In genomic region chr7:19842885-19843504, GRCm38 (mm10) we compare ENCODE assay signal across 12 mouse cellular contexts. TPM values are rescaled to one million over a fixed set of nuclear protein-coding genes. Genes with fewer than 3 reads are reported as not detected.
DNase-seq lines count a peak whose midpoint lies in the region; ATAC-seq and TF ChIP-seq lines count a peak whose summit lies in the region.
"Had no signal": no experiment of that assay in that cellular context is flagged by ENCODE, and none has a peak within 500 bp of the region (broad histone marks: within the 10 kb centered on the region; RNA-seq: fewer than 3 reads in every experiment).

No protein-coding gene starts in this region.

- H3K36me3 ChIP-seq in hindbrain, embryonic 12.5 days, result no peaks in the 10 kb centered on the region
- no peaks in the 10 kb centered on the region for H3K36me3 ChIP-seq in hindbrain, embryonic 10.5 days
- no peaks in the 10 kb centered on the region for H3K36me3 ChIP-seq in kidney, adult 2 months (ENCODE audit: control insufficient read depth, insufficient read depth, low read length)
- no peaks in the 10 kb centered on the region for H3K36me3 ChIP-seq in liver, embryonic 12.5 days
- no peaks in the 10 kb centered on the region for H3K36me3 ChIP-seq in midbrain, embryonic 16.5 days (ENCODE audit: control insufficient read depth, insufficient read depth, low read length)
- H3K36me3 ChIP-seq: hindbrain, embryonic 15.5 days had no signal

- H3K9ac ChIP-seq in hindbrain, embryonic 12.5 days, result no peak overlapping the region
- no peak overlapping the region for H3K9ac ChIP-seq in liver, embryonic 12.5 days
- H3K9ac ChIP-seq in midbrain, embryonic 16.5 days (ENCODE audit: low read depth, low read length), result no peak overlapping the region
- H3K9ac ChIP-seq: hindbrain, embryonic 15.5 days had no signal

- ATAC-seq in hindbrain, embryonic 12.5 days (ENCODE audit: low FRiP score), result 0 out of 2 replicates have a peak, but pooled peaks have one; percentile 2
- ATAC-seq in liver, embryonic 12.5 days, result 0 out of 2 replicates have a peak, but pooled peaks have one; percentile 17
- no peak for ATAC-seq in midbrain, embryonic 16.5 days

- no peak for TF ChIP-seq CTCF in kidney, adult 2 months (conservative IDR thresholded peaks at IDR 0.05; ENCODE audit: insufficient read depth, insufficient read length, low read depth, low read length)

- 0 out of 2 replicates have a peak, but pooled peaks cover 3% of the 10 kb centered on the region for H3K4me1 ChIP-seq in hindbrain, embryonic 12.5 days
- 0 out of 2 replicates have a peak, but pooled peaks cover 13% of the 10 kb centered on the region for H3K4me1 ChIP-seq in hindbrain, embryonic 10.5 days (replicated peaks)
- H3K4me1 ChIP-seq in kidney, adult 2 months (ENCODE audit: control insufficient read depth, insufficient read depth, low read length), result peaks cover 3% of the 10 kb centered on the region; the same call in 1 of the 2 replicates
- H3K4me1 ChIP-seq in liver, embryonic 12.5 days, result peaks cover 22% of the 10 kb centered on the region
- H3K4me1 ChIP-seq in midbrain, embryonic 16.5 days (ENCODE audit: control insufficient read depth, insufficient read depth, low read length), result no peaks in the 10 kb centered on the region; the same call in 1 of the 2 replicates
- H3K4me1 ChIP-seq: hindbrain, embryonic 15.5 days had no signal

- 29% methylated on average over 19 of the region's 19 CpGs for WGBS in hindbrain, embryonic 12.5 days
- WGBS in hindbrain, embryonic 10.5 days, result 27% methylated on average over 19 of the region's 19 CpGs
- WGBS in kidney, adult 2 months, result 33% methylated on average over 19 of the region's 19 CpGs
- WGBS in liver, embryonic 12.5 days (ENCODE audit: insufficient replicate concordance), result 34% methylated on average over 19 of the region's 19 CpGs
- WGBS in midbrain, embryonic 16.5 days, result 25% methylated on average over 19 of the region's 19 CpGs

- H3K4me2 ChIP-seq in hindbrain, embryonic 12.5 days (replicated peaks), result no peak overlapping the region
- H3K4me2 ChIP-seq in liver, embryonic 12.5 days, result no peak overlapping the region
- no peak overlapping the region for H3K4me2 ChIP-seq in midbrain, embryonic 16.5 days (ENCODE audit: low read length)
- H3K4me2 ChIP-seq: hindbrain, embryonic 15.5 days had no signal

- TF ChIP-seq POLR2A in kidney, adult 2 months (IDR thresholded peaks at IDR 0.05; ENCODE audit: low read depth, low read length), result no peak

- no peak overlapping the region for H3K4me3 ChIP-seq in hindbrain, embryonic 12.5 days
- no peak overlapping the region for H3K4me3 ChIP-seq in hindbrain, embryonic 10.5 days
- no peak overlapping the region for H3K4me3 ChIP-seq in kidney, adult 2 months (ENCODE audit: insufficient read depth, low read depth, low read length)
- no peak overlapping the region for H3K4me3 ChIP-seq in liver, embryonic 12.5 days
- no peak overlapping the region for H3K4me3 ChIP-seq in midbrain, embryonic 16.5 days (ENCODE audit: low read depth, low read length)
- H3K4me3 ChIP-seq: hindbrain, embryonic 15.5 days had no signal

- H3K27me3 ChIP-seq in hindbrain, embryonic 12.5 days, result peaks cover 46% of the 10 kb centered on the region
- H3K27me3 ChIP-seq in hindbrain, embryonic 10.5 days (ENCODE audit: insufficient read depth, poor library complexity, severe bottlenecking), result peaks cover 40% of the 10 kb centered on the region
- H3K27me3 ChIP-seq in kidney, adult 2 months (replicated peaks; ENCODE audit: control insufficient read depth, insufficient read depth, low read length), result no peaks in the 10 kb centered on the region
- peaks cover 21% of the 10 kb centered on the region for H3K27me3 ChIP-seq in liver, embryonic 12.5 days (replicated peaks)
- peaks cover 11% of the 10 kb centered on the region; the same call in 1 of the 2 replicates for H3K27me3 ChIP-seq in midbrain, embryonic 16.5 days (ENCODE audit: control insufficient read depth, insufficient read depth, low read depth, low read length)

- no peak for DNase-seq in hindbrain, embryonic 10.5 days (ENCODE audit: low spot score)
- peak; percentile 42 for DNase-seq in adrenal gland, postnatal 25 days
- peak; percentile 94 for DNase-seq in kidney, adult 2 months
- no peak for DNase-seq in frontal cortex, postnatal 25 days (ENCODE audit: low spot score in 2 of 2)
- DNase-seq in spleen, postnatal 4 days (ENCODE audit: low spot score in 2 of 2), result no peak

- no peaks in the 10 kb centered on the region for H3K9me3 ChIP-seq in hindbrain, embryonic 12.5 days (replicated peaks)
- no peaks in the 10 kb centered on the region for H3K9me3 ChIP-seq in hindbrain, embryonic 10.5 days
- no peaks in the 10 kb centered on the region for H3K9me3 ChIP-seq in liver, embryonic 12.5 days (replicated peaks)
- H3K9me3 ChIP-seq in midbrain, embryonic 16.5 days (replicated peaks; ENCODE audit: control insufficient read depth, low read length, poor library complexity, severe bottlenecking), result no peaks in the 10 kb centered on the region
- H3K9me3 ChIP-seq: hindbrain, embryonic 15.5 days had no signal

- no peak overlapping the region for H3K27ac ChIP-seq in hindbrain, embryonic 12.5 days
- H3K27ac ChIP-seq in hindbrain, embryonic 10.5 days, result no peak overlapping the region
- H3K27ac ChIP-seq in kidney, adult 2 months (ENCODE audit: insufficient read depth, low read depth, low read length), result peak overlapping the region; percentile 56
- H3K27ac ChIP-seq in liver, embryonic 12.5 days, result no peak overlapping the region
- H3K27ac ChIP-seq in midbrain, embryonic 16.5 days (ENCODE audit: low read length), result no peak overlapping the region
- H3K27ac ChIP-seq: hindbrain, embryonic 15.5 days had no signal

RNA-seq across cellular contexts. Expression of gene Gm19345, which starts 8.8 kb away (rescaled TPM):
- polyA plus RNA-seq in hindbrain, embryonic 12.5 days (2016; fragmentation: Nextera tagmentation; extraction: Ambion mirVana), result 1.1 and 1.7 TPM in 2 replicates
- polyA plus RNA-seq in hindbrain, embryonic 10.5 days (2016; fragmentation: Nextera tagmentation; extraction: Ambion mirVana), result 0.20 TPM in 1 of 2 replicates, not detected in the other
- total RNA-seq in adrenal gland, postnatal 25 days (2021), result 0.55 and 1.6 TPM in 2 replicates
- polyA plus RNA-seq in kidney, adult 2 months (2012; rRNA removed), result 0.12 TPM in 1 of 2 replicates, not detected in the other
- not detected in 2 replicates for polyA plus RNA-seq in liver, embryonic 12.5 days (2016; fragmentation: Nextera tagmentation; extraction: Ambion mirVana)
- 21.3 and 23.9 TPM in 2 replicates for polyA plus RNA-seq in midbrain, embryonic 16.5 days (2015; fragmentation: Nextera tagmentation; extraction: Ambion mirVana)
- total RNA-seq: gastrocnemius, adult 8-10 months had no signal
- polyA plus RNA-seq: limb, embryonic 11.5 days had no signal

RNA-seq across cellular contexts. Expression of gene Ceacam16, which starts 18.1 kb away (rescaled TPM):
- polyA plus RNA-seq in hindbrain, embryonic 12.5 days (2016; fragmentation: Nextera tagmentation; extraction: Ambion mirVana), result not detected in 2 replicates
- not detected in 2 replicates for polyA plus RNA-seq in hindbrain, embryonic 10.5 days (2016; fragmentation: Nextera tagmentation; extraction: Ambion mirVana)
- not detected in 2 replicates for total RNA-seq in adrenal gland, postnatal 25 days (2021)
- polyA plus RNA-seq in kidney, adult 2 months (2012; rRNA removed), result 0.14 and 0.16 TPM in 2 replicates
- polyA plus RNA-seq in liver, embryonic 12.5 days (2016; fragmentation: Nextera tagmentation; extraction: Ambion mirVana), result not detected in 2 replicates
- 1.6 and 1.8 TPM in 2 replicates for polyA plus RNA-seq in midbrain, embryonic 16.5 days (2015; fragmentation: Nextera tagmentation; extraction: Ambion mirVana)
- total RNA-seq: gastrocnemius, adult 8-10 months had no signal
- polyA plus RNA-seq: limb, embryonic 11.5 days had no signal

RNA-seq across cellular contexts. Expression of gene Bcl3, which starts 20.4 kb away (rescaled TPM):
- polyA plus RNA-seq in hindbrain, embryonic 12.5 days (2016; fragmentation: Nextera tagmentation; extraction: Ambion mirVana), result 1.1 and 2.1 TPM in 2 replicates
- 0.60 and 0.78 TPM in 2 replicates for polyA plus RNA-seq in hindbrain, embryonic 10.5 days (2016; fragmentation: Nextera tagmentation; extraction: Ambion mirVana)
- total RNA-seq in adrenal gland, postnatal 25 days (2021), result 26.5 and 34.5 TPM in 2 replicates
- polyA plus RNA-seq in kidney, adult 2 months (2012; rRNA removed), result 10.3 and 14.4 TPM in 2 replicates
- 3.7 and 5.4 TPM in 2 replicates for polyA plus RNA-seq in liver, embryonic 12.5 days (2016; fragmentation: Nextera tagmentation; extraction: Ambion mirVana)
- polyA plus RNA-seq in midbrain, embryonic 16.5 days (2015; fragmentation: Nextera tagmentation; extraction: Ambion mirVana), result 0.65 and 1.0 TPM in 2 replicates

RNA-seq across cellular contexts. Expression of gene Ceacam19, which starts 44.8 kb away (rescaled TPM):
- not detected in 2 replicates for polyA plus RNA-seq in hindbrain, embryonic 12.5 days (2016; fragmentation: Nextera tagmentation; extraction: Ambion mirVana)
- polyA plus RNA-seq in hindbrain, embryonic 10.5 days (2016; fragmentation: Nextera tagmentation; extraction: Ambion mirVana), result not detected in 2 replicates
- not detected in 2 replicates for total RNA-seq in adrenal gland, postnatal 25 days (2021)
- polyA plus RNA-seq in kidney, adult 2 months (2012; rRNA removed), result 0.11 and 0.25 TPM in 2 replicates
- polyA plus RNA-seq in liver, embryonic 12.5 days (2016; fragmentation: Nextera tagmentation; extraction: Ambion mirVana), result not detected in 2 replicates
- polyA plus RNA-seq in midbrain, embryonic 16.5 days (2015; fragmentation: Nextera tagmentation; extraction: Ambion mirVana), result not detected in 2 replicates
- total RNA-seq: gastrocnemius, adult 8-10 months had no signal
- polyA plus RNA-seq: cerebellum, adult 2 months; hindbrain, embryonic 15.5 days; limb, embryonic 11.5 days had no signal

RNA-seq across cellular contexts. Expression of gene Cblc, which starts 46.4 kb away (rescaled TPM):
- polyA plus RNA-seq in hindbrain, embryonic 12.5 days (2016; fragmentation: Nextera tagmentation; extraction: Ambion mirVana), result 1.0 and 1.3 TPM in 2 replicates
- 1.2 and 1.8 TPM in 2 replicates for polyA plus RNA-seq in hindbrain, embryonic 10.5 days (2016; fragmentation: Nextera tagmentation; extraction: Ambion mirVana)
- total RNA-seq in adrenal gland, postnatal 25 days (2021), result 0.55 TPM in 1 of 2 replicates, not detected in the other
- polyA plus RNA-seq in kidney, adult 2 months (2012; rRNA removed), result 24.4 and 32.6 TPM in 2 replicates
- polyA plus RNA-seq in liver, embryonic 12.5 days (2016; fragmentation: Nextera tagmentation; extraction: Ambion mirVana), result 0.95 and 1.0 TPM in 2 replicates
- polyA plus RNA-seq in midbrain, embryonic 16.5 days (2015; fragmentation: Nextera tagmentation; extraction: Ambion mirVana), result 0.44 and 0.49 TPM in 2 replicates
- total RNA-seq: gastrocnemius, adult 8-10 months had no signal
- polyA plus RNA-seq: cerebellum, adult 2 months; hindbrain, embryonic 15.5 days had no signal

Comparison
In these comparisons a context has a peak if more than half of its experiments do, and no peak if none do; other contexts are left out.
1. DNase-seq: peak in adrenal gland, postnatal 25 days (single experiment) and kidney, adult 2 months (single experiment); none in hindbrain, embryonic 10.5 days (single experiment), frontal cortex, postnatal 25 days (0 of 2) and spleen, postnatal 4 days (0 of 2).